Mouse (Mus musculus) stomach, embryonic 15.5 days (tissue): ENCODE measurements around the gene Tle1. TPM values are rescaled to one million over a fixed set of nuclear protein-coding genes. Genes with fewer than 3 reads are reported as not detected.

Source experiments
- ATAC-seq: fragments of 200-750 bp; cut with Nextera tagmentation; 2 replicates; pipeline ENCODE4 v1.8.0; 2017; ENCODE audit warnings: low read depth, moderate number of reproducible peaks, moderate TSS enrichment; ENCODE audit not compliant: insufficient read depth, low FRiP score
- H3K27ac ChIP-seq: fragments of 300-500 bp; sonication (generic); 2 replicates; pipeline ENCODE4 v1.5.1; 2015; ENCODE audit warnings: mild to moderate bottlenecking, inconsistent platforms
- H3K27me3 ChIP-seq: fragments of 300-500 bp; sonication (generic); replicated peaks from 2 replicates; pipeline ENCODE4 v1.6.1; 2015; ENCODE audit warnings: inconsistent platforms
- H3K36me3 ChIP-seq: fragments of 300-500 bp; sonication (generic); 2 replicates; pipeline ENCODE4 v1.6.1; 2015; ENCODE audit warnings: inconsistent platforms
- H3K4me1 ChIP-seq: fragments of 300-500 bp; sonication (generic); 2 replicates; pipeline ENCODE4 v1.6.1; 2015; ENCODE audit warnings: inconsistent platforms
- H3K4me2 ChIP-seq: fragments of 300-500 bp; sonication (generic); 2 replicates; pipeline ENCODE4 v1.6.1; 2015; ENCODE audit warnings: mild to moderate bottlenecking, inconsistent platforms
- H3K4me3 ChIP-seq: fragments of 300-500 bp; sonication (generic); replicated peaks from 2 replicates; pipeline ENCODE4 v1.5.1; 2015; ENCODE audit warnings: inconsistent platforms
- H3K9ac ChIP-seq: fragments of 300-500 bp; sonication (generic); 2 replicates; pipeline ENCODE4 v1.6.1; 2015; ENCODE audit warnings: inconsistent platforms
- H3K9me3 ChIP-seq: fragments of 300-500 bp; sonication (generic); 2 replicates; pipeline ENCODE4 v1.6.1; 2016; ENCODE audit warnings: inconsistent platforms
- WGBS: fragments of 180-500 bp; shearing (Covaris S2); methylation state at CpG from one replicate; pipeline ENCODE4 v1.1.7; 2015; 5-methylcytosine and 5-hydroxymethylcytosine counted together
- polyA plus RNA-seq: library from polyadenylated mRNA; unstranded; fragments of >200 nt; fragmentation: Nextera tagmentation; extraction: Ambion mirVana; gene quantifications from 2 replicates; pipeline ENCODE4 v1.2.1, GENCODE M21; 2015

The Tle1 gene
- polyA plus RNA-seq, 1 experiment from 2014 or later: 17.8 TPM

GRCm38 (mm10) chr4:72122837-72123236 is 77.9 kb downstream of the Tle1 start:
- 52% methylated on average over 1 of the region's 1 CpGs for WGBS
- H3K4me1 ChIP-seq: no peaks in the 10 kb centered on the region

DNA sequence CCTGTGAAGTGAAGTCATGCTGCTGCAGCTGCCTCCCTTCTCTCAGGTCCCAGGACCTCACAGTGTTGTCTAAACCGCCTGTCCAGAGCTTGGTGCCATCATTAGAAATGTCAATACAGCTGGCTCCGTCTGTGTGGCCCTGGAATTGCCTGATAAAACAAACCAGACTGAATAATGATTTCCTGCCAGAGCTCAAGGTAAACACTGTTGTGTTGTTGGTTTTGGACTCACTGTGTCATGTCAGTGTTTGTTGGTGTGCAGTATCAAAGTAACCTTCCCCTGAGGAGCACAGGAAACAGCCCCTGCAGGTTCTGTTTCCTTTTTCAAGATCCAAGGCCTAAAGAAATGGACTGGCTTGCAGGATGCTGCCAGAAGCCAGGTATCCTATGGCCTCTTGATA is 78.4 kb downstream of the Tle1 start:
- H3K9ac ChIP-seq: no peak overlapping the region
- 36% methylated on average over 2 of the region's 2 CpGs for WGBS
- no peaks in the 10 kb centered on the region for H3K27me3 ChIP-seq
- no peaks in the 10 kb centered on the region for H3K9me3 ChIP-seq
- H3K4me2 ChIP-seq: no peak overlapping the region
- no peak overlapping the region for H3K4me3 ChIP-seq
- H3K27ac ChIP-seq: no peak overlapping the region
- H3K36me3 ChIP-seq: peaks cover 16% of the 10 kb centered on the region; the same call in 1 of the 2 replicates
- ATAC-seq: peak; percentile 35; the same call in 1 of the 2 replicates
- no peaks in the 10 kb centered on the region for H3K4me1 ChIP-seq

More at GRCm38 (mm10) chr4:72122837-72123236, 77.9 kb downstream of the Tle1 start:
- no peak for ATAC-seq
- Histone ChIP-seq H3K4me3 (no peak overlapping the region), H3K27me3 (no peaks in the 10 kb centered on the region), H3K36me3 (peaks cover 16% of the 10 kb centered on the region; the same call in 1 of the 2 replicates), H3K9ac (no peak overlapping the region), H3K4me2 (no peak overlapping the region), H3K27ac (no peak overlapping the region), H3K9me3 (no peaks in the 10 kb centered on the region)

DNA sequence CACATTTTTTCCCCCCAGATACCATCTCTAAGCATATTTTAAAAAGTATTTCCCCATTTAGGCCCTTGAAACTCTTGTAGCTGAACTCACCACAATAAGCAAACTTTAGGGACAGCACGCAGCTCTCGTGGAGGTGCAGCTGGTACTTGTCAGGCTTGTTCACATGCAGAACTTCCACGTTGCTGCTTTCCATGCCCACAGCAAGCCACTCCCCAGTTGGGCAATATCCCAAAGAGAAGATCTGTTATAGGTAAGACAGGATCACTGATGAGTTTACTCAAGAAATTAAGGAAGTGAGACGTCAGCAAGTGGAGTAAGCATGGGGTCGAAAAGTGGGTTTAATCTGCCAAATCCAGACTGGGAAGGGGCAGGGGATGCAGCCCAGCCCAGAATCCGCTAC is 80.7 kb downstream of the Tle1 start:
- Histone ChIP-seq H3K27me3 (no peaks in the 10 kb centered on the region), H3K9me3 (no peaks in the 10 kb centered on the region), H3K27ac (no peak overlapping the region), H3K4me3 (no peak overlapping the region), H3K4me2 (no peak overlapping the region), H3K4me1 (no peaks in the 10 kb centered on the region), H3K36me3 (peaks cover 16% of the 10 kb centered on the region; the same call in 1 of the 2 replicates), H3K9ac (no peak overlapping the region)
- WGBS: 77% methylated on average over 6 of the region's 6 CpGs
- ATAC-seq: no peak

DNA sequence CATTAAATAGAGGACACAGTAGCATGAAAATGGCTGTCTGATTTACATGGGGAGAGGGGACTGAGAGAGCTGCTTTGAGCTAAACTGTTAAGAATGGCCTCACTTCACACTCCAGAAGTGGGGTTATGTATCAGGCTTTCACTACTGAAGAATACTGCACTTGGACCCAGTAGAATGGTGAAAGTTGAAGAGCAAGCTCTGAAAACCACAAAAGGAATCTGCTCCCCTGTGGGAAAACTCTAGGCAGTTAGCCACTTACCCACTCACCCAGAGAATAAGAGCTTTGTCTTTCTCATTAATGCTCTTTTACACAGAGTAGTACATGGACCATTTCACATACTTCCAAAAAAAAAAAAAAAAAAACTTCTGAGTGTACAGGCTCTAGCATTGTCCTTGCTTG is 95.0 kb downstream of the Tle1 start:
- Histone ChIP-seq H3K27ac (no peak overlapping the region), H3K4me2 (no peak overlapping the region), H3K27me3 (no peaks in the 10 kb centered on the region), H3K4me3 (no peak overlapping the region), H3K9me3 (no peaks in the 10 kb centered on the region), H3K36me3 (no peaks in the 10 kb centered on the region), H3K4me1 (no peaks in the 10 kb centered on the region), H3K9ac (no peak overlapping the region)
- ATAC-seq: no peak

DNA sequence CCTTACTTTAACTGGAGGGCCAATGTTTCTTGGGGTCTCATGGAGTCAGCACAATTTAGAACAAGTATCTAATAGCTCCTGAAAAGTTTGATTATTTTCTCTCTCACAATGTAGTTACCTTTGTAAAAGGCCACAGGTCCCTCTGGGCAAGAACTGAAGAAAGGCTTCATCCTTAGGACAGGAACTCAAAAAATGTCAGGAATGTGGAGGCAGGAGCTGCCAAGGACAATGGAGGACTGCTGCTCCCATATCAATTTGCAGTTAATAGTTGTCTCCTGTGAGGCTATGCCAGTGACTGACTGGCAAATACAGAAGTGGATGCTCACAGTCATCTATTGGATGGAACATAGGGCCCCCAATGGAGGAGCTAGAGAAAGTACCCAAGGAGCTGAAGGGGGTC is 96.5 kb downstream of the Tle1 start:
- no peaks in the 10 kb centered on the region for H3K27me3 ChIP-seq
- ATAC-seq: no peak
- H3K4me1 ChIP-seq: no peaks in the 10 kb centered on the region
- H3K4me2 ChIP-seq: no peak overlapping the region
- no peak overlapping the region for H3K27ac ChIP-seq
- no peak overlapping the region for H3K9ac ChIP-seq
- H3K4me3 ChIP-seq: no peak overlapping the region
- no peaks in the 10 kb centered on the region for H3K9me3 ChIP-seq
- H3K36me3 ChIP-seq: no peaks in the 10 kb centered on the region

GRCm38 (mm10) chr4:72087811-72088210 is 112.9 kb downstream of the Tle1 start:
- Histone ChIP-seq H3K9me3 (no peaks in the 10 kb centered on the region), H3K4me2 (no peak overlapping the region), H3K36me3 (no peaks in the 10 kb centered on the region), H3K27ac (no peak overlapping the region), H3K27me3 (no peaks in the 10 kb centered on the region), H3K4me1 (no peaks in the 10 kb centered on the region), H3K9ac (no peak overlapping the region), H3K4me3 (no peak overlapping the region)
- no peak for ATAC-seq
- WGBS: 93% methylated on average over 4 of the region's 4 CpGs

DNA sequence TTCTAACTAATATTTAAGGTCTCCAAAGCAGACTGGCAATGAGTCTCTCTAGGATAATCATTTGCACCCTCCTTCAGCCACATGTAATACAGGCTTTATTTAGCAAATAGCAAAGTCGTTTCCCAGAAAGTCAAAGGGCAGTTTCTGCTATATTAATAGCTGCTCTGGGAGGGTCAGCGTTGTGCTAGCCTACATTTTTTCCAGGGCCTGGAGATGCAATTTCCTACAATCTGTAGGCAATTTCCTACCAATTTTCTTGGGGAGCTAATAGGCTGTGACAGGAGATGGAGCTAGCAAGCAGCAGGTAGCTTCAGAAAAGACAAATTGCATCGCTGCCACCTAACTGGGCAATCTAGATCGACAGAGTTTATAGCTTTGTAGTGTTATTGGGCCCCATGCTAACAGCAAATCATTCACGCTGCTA is 131.6 kb downstream of the Tle1 start:
- H3K4me1 ChIP-seq: no peaks in the 10 kb centered on the region
- no peak for ATAC-seq
- H3K9me3 ChIP-seq: no peaks in the 10 kb centered on the region
- no peak overlapping the region for H3K9ac ChIP-seq
- H3K4me2 ChIP-seq: no peak overlapping the region
- H3K27me3 ChIP-seq: no peaks in the 10 kb centered on the region
- WGBS: 41% methylated on average over 5 of the region's 5 CpGs
- no peaks in the 10 kb centered on the region for H3K36me3 ChIP-seq
- H3K27ac ChIP-seq: no peak overlapping the region
- H3K4me3 ChIP-seq: no peak overlapping the region

DNA sequence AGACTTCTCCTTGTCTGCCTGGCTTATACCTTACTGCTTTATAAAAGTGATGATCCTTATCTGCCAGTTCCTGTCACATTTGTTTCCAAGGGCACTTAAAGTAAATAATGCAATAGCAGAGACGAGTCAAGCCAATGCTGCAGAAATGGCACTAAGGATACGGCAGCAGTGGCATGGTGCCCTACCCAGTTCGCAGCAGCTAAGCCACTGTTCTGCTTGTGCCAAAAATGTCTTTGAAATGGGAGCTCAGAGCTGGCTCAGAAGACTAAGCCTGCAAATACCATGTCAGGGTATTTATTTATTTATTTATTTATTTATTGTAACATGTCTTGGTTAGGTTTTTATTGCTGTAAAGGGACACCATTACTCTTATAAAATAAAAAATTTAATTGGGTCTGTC is 132.8 kb downstream of the Tle1 start:
- Histone ChIP-seq H3K4me1 (no peaks in the 10 kb centered on the region), H3K27ac (no peak overlapping the region), H3K9me3 (no peaks in the 10 kb centered on the region), H3K27me3 (no peaks in the 10 kb centered on the region), H3K4me3 (no peak overlapping the region), H3K36me3 (no peaks in the 10 kb centered on the region), H3K9ac (no peak overlapping the region), H3K4me2 (no peak overlapping the region)
- no peak for ATAC-seq
- WGBS: 64% methylated on average over 3 of the region's 3 CpGs
